Mouse (Mus musculus) E14TG2a.4 (cell line): Measurements from ENCODE around the gene Olfr819.
"Not testable (repeated sequence)": the region's sequence is repeated elsewhere in the genome, so short reads cannot be mapped to it uniquely, and the experiment has no call there.

Experiments
- H3K27me3 ChIP-seq: 2 replicates; pipeline ENCODE4 v1.6.1; 2014; ENCODE audit warnings: low read length, control low read depth; ENCODE audit not compliant: insufficient read depth
- H3K36me3 ChIP-seq: 2 replicates; pipeline ENCODE4 v1.6.1; 2014; ENCODE audit warnings: low read length, control low read depth; ENCODE audit not compliant: insufficient read depth
- H3K4me1 ChIP-seq: replicated peaks from 2 replicates; pipeline ENCODE4 v1.6.1; 2014; ENCODE audit warnings: low read depth, low read length, control low read depth
- H3K4me3 ChIP-seq: replicated peaks from 2 replicates; pipeline ENCODE4 v1.5.1; 2014; ENCODE audit warnings: mild to moderate bottlenecking, low read length
- H3K9me3 ChIP-seq: 2 replicates; pipeline ENCODE4 v1.6.1; 2014; ENCODE audit warnings: low read length, control low read depth
- CTCF ChIP-seq: conservative IDR thresholded peaks from 2 replicates; pipeline ENCODE4 v1.5.1; 2014; ENCODE audit warnings: low read length
- NANOG ChIP-seq: IDR thresholded peaks from 2 replicates; pipeline ENCODE4 v1.6.1; 2014; ENCODE audit warnings: borderline replicate concordance, low read length, mixed read lengths
- POU5F1 ChIP-seq: IDR thresholded peaks from 2 replicates; pipeline ENCODE4 v1.6.1; 2014; ENCODE audit warnings: low read length, borderline replicate concordance

The Olfr819 gene

DNA sequence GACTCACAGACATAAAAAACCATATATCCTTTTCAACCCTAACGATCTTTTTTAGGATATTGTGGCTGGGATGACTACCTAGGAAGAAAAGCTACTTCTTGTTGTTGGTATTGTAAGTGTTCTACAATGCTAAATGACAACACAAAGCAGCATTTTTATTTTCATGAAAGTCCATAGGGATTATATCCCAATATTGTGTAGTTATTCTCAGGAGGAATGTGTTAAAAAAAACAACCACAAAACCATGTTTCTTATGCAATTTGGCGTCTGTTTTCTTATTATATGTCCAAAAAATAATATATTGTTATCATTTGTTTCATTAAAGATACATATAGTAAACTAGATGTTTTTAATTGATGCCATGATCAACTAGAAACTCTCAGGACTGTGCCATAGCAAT, at the start of gene Olfr819:
TSS of gene Olfr819 (minus strand) at position 101 of the 400 bp plus-strand sequence.
- not testable (repeated sequence) for H3K27me3 ChIP-seq, H3K36me3 ChIP-seq, H3K9me3 ChIP-seq, H3K4me1 ChIP-seq, H3K4me3 ChIP-seq

DNA sequence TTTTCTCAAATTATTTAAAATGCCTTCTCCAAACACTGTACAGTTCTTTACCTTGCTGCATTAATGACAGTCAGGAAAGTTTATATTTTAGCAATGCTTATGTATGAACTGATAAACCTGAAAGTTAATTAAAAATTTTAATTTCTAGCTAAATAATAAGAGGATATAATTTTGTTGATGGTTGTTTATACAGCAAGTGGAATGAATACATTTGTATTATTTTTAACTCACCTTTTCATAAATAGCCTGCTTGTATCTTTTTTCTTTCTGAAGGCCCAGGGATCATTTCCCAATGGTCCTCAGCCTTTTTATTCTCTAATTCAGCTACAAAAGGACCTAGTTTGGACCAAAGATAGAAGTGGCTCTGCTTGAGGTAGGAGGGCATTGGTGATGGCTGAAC, 45.3 kb upstream of the Olfr819 start, which contains the start of gene Olfr820:
TSS of gene Olfr820 (plus strand) at position 301 of the 400 bp plus-strand sequence.
- TF ChIP-seq POU5F1 (no peak), CTCF (no peak), NANOG (no peak)
- H3K4me3 ChIP-seq = no peak within 1 kb of the TSS
- no peaks in the 10 kb centered on the region for H3K4me1 ChIP-seq
- peaks cover 4% of the 10 kb centered on the region; the same call in 1 of the 2 replicates for H3K9me3 ChIP-seq
- no peaks in the 10 kb centered on the region for H3K27me3 ChIP-seq
- peaks cover 5% of the 10 kb centered on the region for H3K36me3 ChIP-seq

- peaks cover 42% of the 10 kb centered on the region for H3K9me3 ChIP-seq
- not testable (repeated sequence) for H3K4me1 ChIP-seq, H3K4me3 ChIP-seq
These were observed 38.3 kb upstream of the Olfr819 start for GRCm38 (mm10) chr10:130005366-130005765.

GRCm38 (mm10) chr10:130004104-130004503, 37.0 kb upstream of the Olfr819 start:
- H3K27me3 ChIP-seq, H3K4me3 ChIP-seq, H3K4me1 ChIP-seq: not testable (repeated sequence)
- Histone ChIP-seq H3K36me3 (peaks cover 29% of the 10 kb centered on the region), H3K9me3 (peaks cover 55% of the 10 kb centered on the region)
- TF ChIP-seq POU5F1 = peak; percentile 74
- peak; percentile 93 for TF ChIP-seq NANOG

More at GRCm38 (mm10) chr10:130005366-130005765, 38.3 kb upstream of the Olfr819 start:
- peaks cover 21% of the 10 kb centered on the region for H3K36me3 ChIP-seq
- not testable (repeated sequence) for H3K27me3 ChIP-seq

DNA sequence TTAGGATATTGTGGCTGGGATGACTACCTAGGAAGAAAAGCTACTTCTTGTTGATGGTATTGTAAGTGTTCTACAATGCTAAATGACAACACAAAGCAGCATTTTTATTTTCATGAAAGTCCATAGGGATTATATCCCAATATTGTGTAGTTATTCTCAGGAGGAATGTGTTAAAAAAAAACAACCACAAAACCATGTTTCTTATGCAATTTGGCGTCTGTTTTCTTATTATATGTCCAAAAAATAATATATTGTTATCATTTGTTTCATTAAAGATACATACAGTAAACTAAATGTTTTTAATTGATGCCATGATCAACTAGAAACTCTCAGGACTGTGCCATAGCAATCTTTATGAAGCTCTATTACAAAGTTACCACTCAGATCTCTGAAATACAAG, 17.9 kb upstream of the Olfr819 start, which contains the start of gene Gm10310:
TSS of gene Gm10310 (minus strand) at position 101 of the 400 bp plus-strand sequence.
- H3K36me3 ChIP-seq, H3K4me3 ChIP-seq, H3K4me1 ChIP-seq, H3K27me3 ChIP-seq, H3K9me3 ChIP-seq: not testable (repeated sequence)

DNA sequence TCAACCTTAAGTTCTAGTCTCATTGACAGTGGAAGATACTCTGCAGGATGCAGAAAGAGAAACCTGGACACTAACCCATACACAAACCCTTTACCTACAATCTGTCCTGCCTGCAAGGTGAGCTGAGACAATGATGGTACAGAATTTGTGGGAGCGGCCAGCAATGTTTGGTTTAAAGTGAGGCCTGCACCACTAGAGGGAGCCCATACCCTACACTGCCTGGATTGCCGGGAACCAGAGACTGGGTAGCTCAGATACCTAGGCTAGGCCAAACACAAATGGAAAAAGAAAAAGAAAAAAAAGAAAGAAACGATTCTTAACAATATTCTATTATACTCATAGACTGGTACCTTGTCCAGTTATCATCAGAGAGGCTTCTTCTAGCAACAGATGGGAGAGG, 14.8 kb upstream of the Olfr819 start:
- not testable (repeated sequence) for H3K9me3 ChIP-seq, H3K4me1 ChIP-seq, H3K36me3 ChIP-seq, H3K4me3 ChIP-seq, H3K27me3 ChIP-seq

GRCm38 (mm10) chr10:129976040-129976439, 9.0 kb upstream of the Olfr819 start, which contains the start of gene Olfr247:
TSS of gene Olfr247 (minus strand) at chr10:129976140.
- not testable (repeated sequence) for H3K9me3 ChIP-seq, H3K36me3 ChIP-seq, H3K27me3 ChIP-seq, H3K4me1 ChIP-seq, H3K4me3 ChIP-seq

- H3K4me1 ChIP-seq, H3K36me3 ChIP-seq, H3K9me3 ChIP-seq, H3K27me3 ChIP-seq, H3K4me3 ChIP-seq: not testable (repeated sequence)
These were observed 5.9 kb upstream of the Olfr819 start for GRCm38 (mm10) chr10:129972994-129973393.

GRCm38 (mm10) chr10:129966232-129966631, 834 bp downstream of the Olfr819 start:
- not testable (repeated sequence) for H3K4me1 ChIP-seq, H3K9me3 ChIP-seq, H3K36me3 ChIP-seq, H3K27me3 ChIP-seq, H3K4me3 ChIP-seq

DNA sequence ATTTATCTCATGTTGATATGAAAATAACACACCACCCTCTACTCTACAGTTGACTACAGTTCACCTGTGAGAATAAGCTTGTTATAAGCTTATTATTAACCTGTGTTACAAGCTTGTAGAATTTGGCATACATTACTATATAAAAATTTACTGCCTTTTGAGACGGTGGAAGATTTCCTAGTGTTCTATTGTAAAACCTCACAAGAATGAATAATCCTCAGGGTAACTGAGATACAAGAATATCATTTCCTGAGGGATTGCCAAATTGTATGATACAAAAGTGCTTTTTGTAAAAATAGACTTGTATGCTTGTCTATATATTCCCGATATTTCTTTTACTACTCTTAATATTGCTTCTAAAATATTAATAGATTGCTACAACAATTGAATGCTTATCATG, 18.1 kb downstream of the Olfr819 start, which contains the start of gene Olfr818:
TSS of gene Olfr818 (minus strand) at position 101 of the 400 bp plus-strand sequence.
- H3K27me3 ChIP-seq = no peaks in the 10 kb centered on the region
- no peak for TF ChIP-seq CTCF
- no peak for TF ChIP-seq POU5F1
- TF ChIP-seq NANOG = no peak
- H3K36me3 ChIP-seq = no peaks in the 10 kb centered on the region
- H3K4me1 ChIP-seq = no peaks in the 10 kb centered on the region
- no peaks in the 10 kb centered on the region for H3K9me3 ChIP-seq
- H3K4me3 ChIP-seq = no peak within 1 kb of the TSS
